Mouse (Mus musculus) neural tube, embryonic 11.5 days (tissue): ENCODE measurements around the gene Kalrn. TPM values are rescaled to one million over a fixed set of nuclear protein-coding genes. Genes with fewer than 3 reads are reported as not detected.

Experiments
- ATAC-seq: fragments of 200-750 bp; cut with Nextera tagmentation; 2 replicates; pipeline ENCODE4 v1.8.0; 2017; ENCODE audit warnings: moderate number of reproducible peaks, mild to moderate bottlenecking, moderate TSS enrichment, moderate library complexity; ENCODE audit not compliant: insufficient read depth, low FRiP score, low TSS enrichment
- DNase-seq: peaks from one replicate; pipeline ENCODE4 v3.0.0-alpha.2; 2015; ENCODE audit warnings: low spot score
- H3K27ac ChIP-seq: fragments of 300-500 bp; sonication (generic); 2 replicates; pipeline ENCODE4 v1.5.1; 2014; ENCODE audit warnings: low read depth, mild to moderate bottlenecking, low read length
- H3K27me3 ChIP-seq: fragments of 300-500 bp; sonication (generic); 2 replicates; pipeline ENCODE4 v1.6.1; 2014; ENCODE audit warnings: mild to moderate bottlenecking, low read length, mixed read lengths; ENCODE audit not compliant: control insufficient read depth, insufficient read depth
- H3K36me3 ChIP-seq: fragments of 300-500 bp; sonication (generic); 2 replicates; pipeline ENCODE4 v1.6.1; 2014; ENCODE audit warnings: mild to moderate bottlenecking, low read length, moderate library complexity, mixed read lengths; ENCODE audit not compliant: control insufficient read depth, insufficient read depth
- H3K4me1 ChIP-seq: fragments of 300-500 bp; sonication (generic); 2 replicates; pipeline ENCODE4 v1.6.1; 2014; ENCODE audit warnings: low read length, mixed read lengths; ENCODE audit not compliant: control insufficient read depth, insufficient read depth
- H3K4me2 ChIP-seq: fragments of 300-500 bp; sonication (generic); 2 replicates; pipeline ENCODE4 v1.6.1; 2014; ENCODE audit warnings: low read depth, mild to moderate bottlenecking, moderate library complexity
- H3K4me3 ChIP-seq: fragments of 300-500 bp; sonication (generic); 2 replicates; pipeline ENCODE4 v1.5.1; 2014; ENCODE audit warnings: low read depth, low read length
- H3K9ac ChIP-seq: fragments of 300-500 bp; sonication (generic); 2 replicates; pipeline ENCODE4 v1.6.1; 2014; ENCODE audit warnings: mild to moderate bottlenecking, low read length
- H3K9me3 ChIP-seq: fragments of 300-500 bp; sonication (generic); 2 replicates; pipeline ENCODE4 v1.6.1; 2016; ENCODE audit warnings: low read length; ENCODE audit not compliant: control insufficient read depth
- WGBS: fragments of 180-500 bp; shearing (Covaris S2); extraction: QIAGEN DNeasy Blood & Tissue Kit; methylation state at CpG from one replicate; pipeline ENCODE4 v1.1.7; 2014; 5-methylcytosine and 5-hydroxymethylcytosine counted together
- polyA plus RNA-seq: library from polyadenylated mRNA; unstranded; fragments of >200 nt; fragmentation: Nextera tagmentation; extraction: Ambion mirVana; gene quantifications from 2 replicates; pipeline ENCODE4 v1.2.1, GENCODE M21; 2014

Gene Kalrn
- polyA plus RNA-seq, 1 experiment from 2014 or later: 17.6 TPM

DNA sequence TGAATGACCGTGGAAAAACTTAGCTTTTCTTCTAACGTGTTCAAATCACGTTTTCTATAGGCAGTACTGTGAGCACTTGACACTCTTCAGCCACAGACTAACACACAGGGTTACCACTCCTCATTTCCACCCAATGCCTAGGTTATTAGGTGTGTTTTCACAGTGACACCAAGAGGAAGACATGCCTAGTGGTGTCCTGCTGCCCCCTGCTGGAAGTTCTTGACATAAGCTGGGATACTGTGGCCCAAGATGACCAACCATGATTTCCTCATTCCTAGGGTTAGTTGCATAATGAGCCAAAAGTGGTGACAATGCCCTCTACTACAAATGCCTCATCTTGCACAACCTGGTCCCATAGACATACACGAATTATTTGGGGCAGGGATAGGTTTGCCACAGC lies 622.5 kb downstream of the Kalrn start:
- WGBS: 35% methylated on average over 4 of the region's 4 CpGs
- H3K36me3 ChIP-seq: peaks cover 5% of the 10 kb centered on the region
- no peaks in the 10 kb centered on the region for H3K27me3 ChIP-seq
- H3K9ac ChIP-seq: no peak overlapping the region
- DNase-seq: peak; percentile 84
- ATAC-seq: peak; percentile 68; the same call in 1 of the 2 replicates
- no peak overlapping the region for H3K4me2 ChIP-seq
- H3K4me1 ChIP-seq: no peaks in the 10 kb centered on the region
- no peak overlapping the region for H3K27ac ChIP-seq
- no peaks in the 10 kb centered on the region for H3K9me3 ChIP-seq
- no peak overlapping the region for H3K4me3 ChIP-seq

GRCm38 (mm10) chr16:33950386-33950785 lies 622.9 kb downstream of the Kalrn start:
- Histone ChIP-seq H3K4me1 (no peaks in the 10 kb centered on the region), H3K27me3 (no peaks in the 10 kb centered on the region), H3K9ac (no peak overlapping the region), H3K27ac (no peak overlapping the region), H3K36me3 (peaks cover 2% of the 10 kb centered on the region; the same call in 1 of the 2 replicates), H3K4me2 (no peak overlapping the region), H3K9me3 (no peaks in the 10 kb centered on the region), H3K4me3 (no peak overlapping the region)
- DNase-seq: no peak
- WGBS: 85% methylated on average over 6 of the region's 6 CpGs
- no peak for ATAC-seq

- Histone ChIP-seq H3K27ac (no peak overlapping the region), H3K9me3 (no peaks in the 10 kb centered on the region), H3K4me3 (no peak overlapping the region), H3K36me3 (no peaks in the 10 kb centered on the region), H3K9ac (no peak overlapping the region), H3K4me1 (no peaks in the 10 kb centered on the region), H3K4me2 (no peak overlapping the region), H3K27me3 (no peaks in the 10 kb centered on the region)
- WGBS: 87% methylated on average over 17 of the region's 17 CpGs
- DNase-seq (no peak), ATAC-seq (no peak)
These were observed 625.4 kb downstream of the Kalrn start for GRCm38 (mm10) chr16:33947664-33948571.

DNA sequence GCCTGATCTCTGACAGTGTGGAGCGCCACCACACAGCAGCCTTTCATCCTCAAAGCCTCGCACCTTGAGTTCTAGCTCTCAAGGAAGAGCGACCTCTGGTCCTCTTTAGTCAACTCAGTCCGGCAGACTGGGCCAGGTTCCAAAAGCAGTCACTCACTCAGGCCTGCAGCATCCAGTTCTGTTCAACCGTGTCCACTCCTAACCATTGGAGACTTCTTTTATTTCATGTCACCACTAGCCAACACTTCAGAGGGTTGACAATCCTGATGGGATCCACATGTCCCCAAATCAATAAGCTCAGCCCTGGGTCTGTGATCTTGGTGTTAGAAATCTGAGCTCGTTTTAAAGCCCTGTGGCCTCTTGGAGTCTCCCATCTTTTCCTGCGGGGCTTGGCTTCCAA lies 627.3 kb downstream of the Kalrn start:
- Histone ChIP-seq H3K4me1 (peaks cover 8% of the 10 kb centered on the region), H3K9me3 (no peaks in the 10 kb centered on the region), H3K9ac (no peak overlapping the region), H3K36me3 (no peaks in the 10 kb centered on the region), H3K4me3 (no peak overlapping the region), H3K27ac (no peak overlapping the region), H3K27me3 (no peaks in the 10 kb centered on the region), H3K4me2 (no peak overlapping the region)
- no peak for ATAC-seq
- no peak for DNase-seq
- 81% methylated on average over 7 of the region's 7 CpGs for WGBS

- H3K9ac ChIP-seq: no peak overlapping the region
- no peak overlapping the region for H3K27ac ChIP-seq
- H3K4me1 ChIP-seq: peaks cover 10% of the 10 kb centered on the region
- no peak overlapping the region for H3K4me3 ChIP-seq
- no peak overlapping the region for H3K4me2 ChIP-seq
- DNase-seq (no peak), ATAC-seq (no peak)
- no peaks in the 10 kb centered on the region for H3K9me3 ChIP-seq
- no peaks in the 10 kb centered on the region for H3K27me3 ChIP-seq
- no peaks in the 10 kb centered on the region for H3K36me3 ChIP-seq
- 37% methylated on average over 6 of the region's 6 CpGs for WGBS
These were observed 628.6 kb downstream of the Kalrn start for GRCm38 (mm10) chr16:33944772-33945171.

- DNase-seq (no peak), ATAC-seq (no peak)
- no peak overlapping the region for H3K9ac ChIP-seq
- WGBS: 81% methylated on average over 4 of the region's 4 CpGs
- no peak overlapping the region for H3K27ac ChIP-seq
- H3K27me3 ChIP-seq: no peaks in the 10 kb centered on the region
- no peak overlapping the region for H3K4me2 ChIP-seq
- no peak overlapping the region for H3K4me3 ChIP-seq
- H3K9me3 ChIP-seq: no peaks in the 10 kb centered on the region
- peaks cover 10% of the 10 kb centered on the region for H3K4me1 ChIP-seq
- no peaks in the 10 kb centered on the region for H3K36me3 ChIP-seq
These were observed 629.2 kb downstream of the Kalrn start for GRCm38 (mm10) chr16:33944126-33944525.

GRCm38 (mm10) chr16:33943388-33943787 lies 629.9 kb downstream of the Kalrn start:
- Histone ChIP-seq H3K27me3 (no peaks in the 10 kb centered on the region), H3K36me3 (no peaks in the 10 kb centered on the region), H3K9me3 (no peaks in the 10 kb centered on the region), H3K4me2 (no peak overlapping the region), H3K9ac (no peak overlapping the region), H3K4me1 (peaks cover 10% of the 10 kb centered on the region), H3K4me3 (no peak overlapping the region), H3K27ac (no peak overlapping the region)
- no peak for DNase-seq
- ATAC-seq: no peak
- over 99% methylated on average over 6 of the region's 6 CpGs for WGBS

- no peaks in the 10 kb centered on the region for H3K27me3 ChIP-seq
- DNase-seq: peak; percentile 63
- no peaks in the 10 kb centered on the region for H3K9me3 ChIP-seq
- H3K4me2 ChIP-seq: no peak overlapping the region
- 65% methylated on average over 11 of the region's 11 CpGs for WGBS
- H3K27ac ChIP-seq: no peak overlapping the region
- ATAC-seq: no peak
- no peaks in the 10 kb centered on the region for H3K36me3 ChIP-seq
- H3K4me3 ChIP-seq: no peak overlapping the region
- H3K9ac ChIP-seq: no peak overlapping the region
- H3K4me1 ChIP-seq: peaks cover 10% of the 10 kb centered on the region
These were observed 631.0 kb downstream of the Kalrn start for GRCm38 (mm10) chr16:33942341-33942740.

- 53% methylated on average over 11 of the region's 11 CpGs for WGBS
- H3K4me2 ChIP-seq: no peak overlapping the region
- H3K27me3 ChIP-seq: no peaks in the 10 kb centered on the region
- no peaks in the 10 kb centered on the region for H3K9me3 ChIP-seq
- 0 out of 2 replicates have a peak overlapping the region, but pooled peaks have one; percentile 39 for H3K27ac ChIP-seq
- H3K36me3 ChIP-seq: no peaks in the 10 kb centered on the region
- peaks cover 10% of the 10 kb centered on the region for H3K4me1 ChIP-seq
- H3K9ac ChIP-seq: no peak overlapping the region
- ATAC-seq: no peak
- H3K4me3 ChIP-seq: no peak overlapping the region
- DNase-seq: no peak
These were observed 632.0 kb downstream of the Kalrn start for GRCm38 (mm10) chr16:33941271-33941781.
